9 mouse cellular contexts compared by ENCODE assay signal in genomic region chr8:107133881-107134280, GRCm38 (mm10). TPM values are rescaled to one million over a fixed set of nuclear protein-coding genes. Genes with fewer than 3 reads are reported as not detected.
A peak's percentile ranks its signal among the peaks of the same experiment; 100 is the strongest.
DNase-seq lines count a peak whose midpoint lies in the region; ATAC-seq and TF ChIP-seq lines count a peak whose summit lies in the region.
"Had no signal": no experiment of that assay in that cellular context is flagged by ENCODE, and none has a peak within 500 bp of the region (broad histone marks: within the 10 kb centered on the region; RNA-seq: fewer than 3 reads in every experiment).

No protein-coding gene starts in this region.

- H3K4me2 ChIP-seq in kidney, postnatal 0 days (ENCODE audit: low read length): no peak overlapping the region
- H3K4me2 ChIP-seq: neural tube, embryonic 15.5 days had no signal

- no peak for ATAC-seq in kidney, postnatal 0 days (replicated peaks; ENCODE audit: low FRiP score, low read depth)

- no peak overlapping the region for H3K9ac ChIP-seq in kidney, postnatal 0 days (ENCODE audit: low read depth, low read length)
- H3K9ac ChIP-seq: neural tube, embryonic 15.5 days had no signal

- no peaks in the 10 kb centered on the region for H3K9me3 ChIP-seq in kidney, postnatal 0 days (replicated peaks; ENCODE audit: low read length)
- H3K9me3 ChIP-seq: neural tube, embryonic 15.5 days had no signal

- DNase-seq in heart, adult 18-20 months: peak; percentile 23 to 47
- DNase-seq in heart, postnatal 14 days: no peak
- DNase-seq in urinary bladder, postnatal 14 days (ENCODE audit: low spot score): peak; percentile 51
- DNase-seq in urinary bladder, postnatal 25 days (ENCODE audit: low spot score): no peak
- peak; percentile 50 for DNase-seq in kidney, postnatal 0 days (ENCODE audit: low spot score)
- DNase-seq in cerebellum, postnatal 14 days: no peak
- no peak for DNase-seq in T-cell, adult 2 months (ENCODE audit: low spot score)
- no peak for DNase-seq in gastrocnemius, postnatal 14 days

- peak overlapping the region; percentile 83 for H3K27ac ChIP-seq in kidney, postnatal 0 days
- H3K27ac ChIP-seq: neural tube, embryonic 15.5 days had no signal

- no peak overlapping the region for H3K4me3 ChIP-seq in kidney, postnatal 0 days (replicated peaks; ENCODE audit: low read depth, low read length)
- H3K4me3 ChIP-seq: neural tube, embryonic 15.5 days had no signal

- no peaks in the 10 kb centered on the region for H3K27me3 ChIP-seq in kidney, postnatal 0 days (ENCODE audit: insufficient read depth, low read length)
- H3K27me3 ChIP-seq: neural tube, embryonic 15.5 days had no signal

- H3K4me1 ChIP-seq in kidney, postnatal 0 days (replicated peaks; ENCODE audit: insufficient read depth, low read length): peaks cover 34% of the 10 kb centered on the region
- H3K4me1 ChIP-seq: neural tube, embryonic 15.5 days had no signal

- TF ChIP-seq CTCF in kidney, postnatal 0 days (IDR thresholded peaks at IDR 0.05; ENCODE audit: low read depth): no peak

- WGBS in kidney, postnatal 0 days: 45% methylated on average over 6 of the region's 6 CpGs

- H3K36me3 ChIP-seq in kidney, postnatal 0 days (ENCODE audit: insufficient read depth, low read length): no peaks in the 10 kb centered on the region
- H3K36me3 ChIP-seq: neural tube, embryonic 15.5 days had no signal

- intact Hi-C loops in heart, postnatal 14 days (cut with DNase I): no loop called here
- intact Hi-C loops in gastrocnemius, postnatal 14 days (cut with DNase I; ENCODE audit: low total_unique reads): no loop called here

RNA-seq across cellular contexts. Expression of gene Cyb5b, which starts 16.6 kb away (rescaled TPM):
- 10 to 100 TPM; 38.5 to 41.7 TPM for total RNA-seq in heart, adult 18-20 months (2021)
- total RNA-seq in heart, postnatal 14 days (2021): 10 to 100 TPM; 35.0 to 39.5 TPM
- polyA plus RNA-seq in kidney, postnatal 0 days (2015; fragmentation: Nextera tagmentation; extraction: Ambion mirVana): 116 and 126 TPM in 2 replicates
- 10 to 100 TPM; 21.9 to 25.3 TPM for total RNA-seq in gastrocnemius, postnatal 14 days (2021)

RNA-seq across cellular contexts. Expression of gene Terf2, which starts 37.5 kb away (rescaled TPM):
- 10 to 100 TPM; 11.8 to 13.5 TPM for total RNA-seq in heart, adult 18-20 months (2021)
- 10 to 100 TPM; 14.4 to 15.0 TPM for total RNA-seq in heart, postnatal 14 days (2021)
- polyA plus RNA-seq in kidney, postnatal 0 days (2015; fragmentation: Nextera tagmentation; extraction: Ambion mirVana): 17.4 and 18.2 TPM in 2 replicates
- 10 to 100 TPM; 10.1 to 15.9 TPM for total RNA-seq in gastrocnemius, postnatal 14 days (2021)

Comparison
In these comparisons a context has a peak if more than half of its experiments do, and no peak if none do; other contexts are left out.
1. DNase-seq: peak in heart, adult 18-20 months (2 of 2), urinary bladder, postnatal 14 days (single experiment) and kidney, postnatal 0 days (single experiment); none in heart, postnatal 14 days (0 of 2), urinary bladder, postnatal 25 days (single experiment), cerebellum, postnatal 14 days (0 of 2), T-cell, adult 2 months (single experiment) and gastrocnemius, postnatal 14 days (single experiment).